Mouse (Mus musculus): Measurements from ENCODE around the gene Anapc1.

Anapc1 gene

GRCm38 (mm10) chr2:128566304-128567147 lies 120.7 kb downstream of the Anapc1 start:
- DNase-seq (ENCODE audit: low read depth, low spot score) = peak; percentile 18

GRCm38 (mm10) chr2:128565904-128566303 lies 121.3 kb downstream of the Anapc1 start:
- peak; percentile 26 for DNase-seq (ENCODE audit: low read depth, low spot score)

- DNase-seq (ENCODE audit: low read depth, low spot score) = peak; percentile 39
Measured at GRCm38 (mm10) chr2:128564195-128564594, 123.0 kb downstream of the Anapc1 start.

Data from ES-CJ7 (cell line).